Mouse (Mus musculus) urinary bladder, postnatal 25 days (tissue): ENCODE data around the gene Gstm5.
"Not testable (repeated sequence)": the region's sequence is repeated elsewhere in the genome, so short reads cannot be mapped to it uniquely, and the experiment has no call there.

Experiments
- DNase-seq: peaks from one replicate; pipeline ENCODE4 v3.0.0; 2022; ENCODE audit warnings: low spot score

The Gstm5 gene

GRCm38 (mm10) chr3:107895720-107896569 is at the start of gene Gstm5:
Gene Gstm5, plus strand, starts transcription at chr3:107895821.
- peak; percentile 70 for DNase-seq

GRCm38 (mm10) chr3:107846175-107846574 is 49.4 kb upstream of the Gstm5 start:
- DNase-seq, result no peak

DNA sequence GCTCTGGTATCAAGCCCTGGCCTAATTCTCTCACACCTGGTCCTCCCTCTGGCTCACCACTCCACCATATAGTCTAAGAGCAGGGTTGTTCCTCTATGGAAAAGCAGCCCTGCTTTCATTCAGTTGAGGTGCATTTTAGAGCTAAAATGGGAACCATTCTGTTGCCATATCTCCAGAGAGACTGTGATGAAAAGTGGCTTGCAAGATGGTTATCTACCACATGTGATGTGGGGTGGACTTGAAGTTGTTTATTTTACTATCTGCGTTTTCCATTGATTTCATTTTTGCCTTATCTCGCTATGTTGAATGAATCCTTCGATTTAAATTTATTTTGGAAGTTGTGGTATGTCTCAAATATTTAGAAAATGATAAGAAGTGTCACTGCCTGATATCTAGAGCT is 48.8 kb upstream of the Gstm5 start:
- DNase-seq, result no peak

DNA sequence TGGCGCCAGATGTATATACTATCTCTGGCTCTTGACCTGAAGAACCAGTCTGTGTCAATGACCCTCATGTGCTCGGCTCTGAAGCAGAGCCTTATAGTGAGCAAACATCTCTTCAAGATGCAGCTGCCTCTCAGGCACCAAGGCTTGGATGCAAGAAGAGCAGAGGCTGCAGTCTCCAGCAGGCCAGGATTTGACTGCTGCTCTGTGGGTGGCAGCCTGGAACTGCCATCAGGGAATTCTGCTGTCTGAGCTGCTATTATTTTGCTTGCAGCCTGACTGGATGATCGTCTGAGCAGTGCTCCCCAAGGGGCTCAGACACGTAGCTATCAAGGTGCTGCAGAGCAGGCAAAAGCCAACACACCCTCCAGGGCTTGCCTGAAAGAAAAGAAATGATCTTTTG is 47.5 kb upstream of the Gstm5 start:
- DNase-seq, result no peak

DNA sequence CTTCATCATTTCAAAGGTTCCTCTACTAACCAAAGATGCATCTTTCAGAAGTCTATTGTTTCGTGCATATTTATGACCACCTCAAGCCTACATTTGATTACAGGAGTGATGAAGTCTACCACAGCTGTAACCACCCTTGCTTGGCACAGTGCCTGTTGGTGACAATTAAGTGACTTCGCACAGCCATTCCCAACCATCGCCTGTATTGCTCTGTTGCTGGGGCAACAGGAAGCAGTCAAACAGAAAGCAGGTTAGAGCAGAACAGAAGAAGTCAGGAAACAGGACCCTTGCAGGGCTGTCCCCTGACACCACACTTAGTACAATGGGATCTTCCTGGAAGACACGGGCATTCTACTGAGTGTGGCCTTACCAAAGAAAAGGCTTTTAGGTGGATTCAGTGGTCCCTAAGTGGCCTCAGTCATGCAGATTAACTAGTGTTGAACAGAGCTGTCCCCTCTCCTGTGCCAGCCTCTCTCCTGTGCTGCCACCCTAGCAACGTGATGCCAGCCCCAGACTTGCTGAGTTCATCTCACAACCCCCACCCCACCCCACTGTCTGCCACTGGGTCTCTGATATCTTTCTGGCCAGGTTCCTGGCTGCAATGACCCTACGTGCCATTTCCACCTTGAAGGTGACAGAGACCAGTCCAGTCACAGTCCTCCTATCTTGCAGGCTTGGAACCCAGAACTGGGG is 46.5 kb upstream of the Gstm5 start:
- DNase-seq, result no peak

GRCm38 (mm10) chr3:107849693-107850031 is 46.0 kb upstream of the Gstm5 start:
- DNase-seq, result no peak

DNA sequence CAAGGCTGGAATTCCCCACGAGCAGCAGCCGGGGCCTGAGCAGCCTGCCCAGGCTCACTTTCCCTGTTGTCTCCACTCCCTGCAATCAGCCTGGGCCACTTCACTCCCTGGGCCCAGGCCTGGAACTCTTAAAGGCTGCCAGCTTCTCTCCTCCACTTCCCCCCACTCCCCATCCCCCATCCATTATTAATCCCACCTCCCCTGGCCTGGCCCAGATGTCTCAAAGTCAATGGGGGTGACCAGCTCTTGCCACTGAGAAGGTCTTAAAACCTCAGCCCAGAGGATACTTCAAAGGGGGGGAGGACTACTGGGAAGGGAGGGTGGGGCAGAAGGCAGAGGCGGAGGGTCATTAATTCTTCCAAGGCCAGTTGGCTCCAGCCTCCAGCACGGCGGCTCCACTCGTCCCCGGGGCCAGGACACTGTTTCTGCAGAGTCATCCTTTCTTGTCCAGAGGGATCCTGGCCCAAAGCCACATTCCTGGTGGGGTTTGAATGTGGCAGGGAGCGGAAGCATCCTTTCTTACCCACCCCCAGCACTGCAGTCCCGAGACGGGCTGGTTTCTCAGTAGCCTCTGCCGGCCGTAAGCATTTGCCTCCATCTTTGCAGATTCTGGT is 45.1 kb upstream of the Gstm5 start:
- DNase-seq, result no peak

DNA sequence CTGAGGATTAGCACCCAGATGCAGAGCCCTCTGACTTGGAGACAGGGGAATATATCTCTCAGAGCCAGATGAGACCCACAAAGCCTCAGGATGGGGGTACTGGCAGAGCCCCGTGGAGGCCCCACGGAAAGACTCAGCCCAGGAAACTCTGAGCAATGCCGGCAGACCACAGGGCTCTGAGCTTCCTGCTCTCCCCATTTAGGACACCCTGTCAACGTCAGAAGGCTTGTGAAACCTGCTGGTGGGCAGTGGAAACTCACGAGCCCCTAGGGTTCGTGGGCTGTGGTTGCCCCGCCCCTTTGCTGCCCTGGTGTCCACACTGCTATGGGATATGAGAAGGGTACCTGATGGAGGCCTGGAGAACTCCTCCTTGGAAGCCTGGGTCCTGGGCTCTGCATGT is 42.8 kb upstream of the Gstm5 start:
- DNase-seq, result no peak

GRCm38 (mm10) chr3:107853232-107854181 is 42.1 kb upstream of the Gstm5 start:
- DNase-seq, result no peak

DNA sequence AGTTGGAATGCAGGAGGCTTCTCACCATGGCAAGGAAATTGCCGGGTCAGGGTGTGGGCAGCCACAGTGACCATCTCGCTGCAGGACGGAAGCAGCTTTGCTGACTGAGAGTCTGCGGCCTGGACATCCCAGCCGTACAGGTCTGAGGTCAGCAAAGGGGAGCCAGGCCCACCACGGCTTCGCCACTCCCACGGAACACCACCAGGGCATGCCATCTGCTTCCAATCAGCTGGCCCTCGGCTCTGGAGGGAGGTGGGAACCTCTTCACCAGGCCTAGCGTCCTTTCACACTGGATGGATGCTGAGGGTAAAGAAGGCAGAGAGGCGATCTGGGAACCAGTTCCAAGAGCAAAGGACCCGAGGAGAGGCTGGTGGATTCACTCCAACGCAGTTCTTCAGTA is 40.3 kb upstream of the Gstm5 start:
- no peak for DNase-seq

DNA sequence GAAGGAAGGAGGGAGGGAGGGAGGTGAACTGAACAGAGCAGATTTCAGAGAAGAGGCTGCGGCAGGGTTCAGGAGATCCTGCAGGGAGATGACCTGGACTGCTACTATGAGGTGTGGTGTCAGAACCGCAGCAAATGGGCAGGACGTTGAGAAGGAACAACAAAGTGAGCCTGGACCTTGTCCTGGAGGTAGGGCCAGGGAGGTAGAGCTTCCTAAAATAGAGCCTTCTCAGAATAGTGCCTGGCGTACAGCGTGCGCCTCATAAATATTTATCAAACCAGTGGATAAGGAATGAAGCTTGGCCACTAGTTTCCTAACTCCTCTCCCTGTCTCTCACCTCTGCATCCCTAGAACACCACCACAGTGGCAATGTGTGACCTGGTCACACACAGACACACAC is 38.0 kb upstream of the Gstm5 start:
- DNase-seq, result no peak

DNA sequence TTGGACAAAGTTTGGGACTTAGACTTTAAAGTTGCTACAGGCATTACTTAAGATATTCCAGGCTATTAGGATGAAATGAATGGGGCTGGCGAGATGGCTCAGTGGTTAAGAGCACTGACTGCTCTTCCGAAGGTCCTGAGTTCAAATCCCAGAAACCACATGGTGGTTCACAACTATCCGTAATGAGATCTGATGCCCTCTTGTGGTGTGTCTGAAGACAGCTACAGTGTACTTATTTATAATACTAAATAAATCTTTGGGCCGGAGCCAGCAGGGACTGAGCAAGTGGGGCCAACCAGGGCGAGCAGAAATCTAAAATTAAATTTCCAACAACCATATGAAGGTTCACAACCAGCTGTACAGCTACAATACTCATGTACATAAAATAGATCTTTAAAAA is 34.1 kb upstream of the Gstm5 start:
- not testable (repeated sequence) for DNase-seq

DNA sequence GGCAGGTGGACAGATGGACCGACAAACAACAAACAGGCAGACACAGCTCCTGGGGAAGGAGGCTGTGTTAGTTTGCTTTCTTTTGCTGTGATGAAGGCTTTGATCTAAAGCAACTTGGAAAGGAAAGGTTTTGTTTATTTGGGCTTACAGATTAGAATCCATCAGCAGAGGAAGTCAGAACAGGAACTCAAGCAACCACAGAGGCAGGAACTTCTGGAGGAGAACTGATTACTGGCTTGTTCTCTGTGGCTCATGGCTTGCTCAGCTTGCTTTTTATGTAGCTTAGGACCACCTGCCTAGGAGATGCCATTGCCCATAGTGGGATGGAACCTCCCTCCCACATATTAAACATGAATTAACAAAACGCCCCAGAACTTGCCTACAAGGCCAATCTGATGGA is 33.1 kb upstream of the Gstm5 start:
- DNase-seq, result no peak

DNA sequence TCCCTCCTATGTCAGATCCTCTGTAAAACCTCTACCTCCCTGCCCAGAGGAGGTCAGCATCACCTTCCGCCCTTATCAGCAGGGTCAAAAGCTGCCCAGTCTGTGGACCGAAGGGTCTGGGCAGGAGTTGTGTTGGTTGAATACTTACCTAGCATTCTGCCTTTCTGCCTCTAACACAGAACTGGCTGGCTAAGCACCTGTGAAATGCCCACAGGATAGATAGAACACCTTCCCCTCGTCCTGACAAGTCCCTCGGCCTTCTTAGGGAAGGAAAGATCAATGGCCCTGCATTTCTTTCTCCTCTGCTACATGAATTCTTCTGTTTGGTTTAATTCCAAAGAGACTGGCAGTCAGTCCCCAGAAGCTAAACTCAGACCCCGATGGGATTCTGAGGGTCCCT is 32.1 kb upstream of the Gstm5 start:
- DNase-seq, result no peak

DNA sequence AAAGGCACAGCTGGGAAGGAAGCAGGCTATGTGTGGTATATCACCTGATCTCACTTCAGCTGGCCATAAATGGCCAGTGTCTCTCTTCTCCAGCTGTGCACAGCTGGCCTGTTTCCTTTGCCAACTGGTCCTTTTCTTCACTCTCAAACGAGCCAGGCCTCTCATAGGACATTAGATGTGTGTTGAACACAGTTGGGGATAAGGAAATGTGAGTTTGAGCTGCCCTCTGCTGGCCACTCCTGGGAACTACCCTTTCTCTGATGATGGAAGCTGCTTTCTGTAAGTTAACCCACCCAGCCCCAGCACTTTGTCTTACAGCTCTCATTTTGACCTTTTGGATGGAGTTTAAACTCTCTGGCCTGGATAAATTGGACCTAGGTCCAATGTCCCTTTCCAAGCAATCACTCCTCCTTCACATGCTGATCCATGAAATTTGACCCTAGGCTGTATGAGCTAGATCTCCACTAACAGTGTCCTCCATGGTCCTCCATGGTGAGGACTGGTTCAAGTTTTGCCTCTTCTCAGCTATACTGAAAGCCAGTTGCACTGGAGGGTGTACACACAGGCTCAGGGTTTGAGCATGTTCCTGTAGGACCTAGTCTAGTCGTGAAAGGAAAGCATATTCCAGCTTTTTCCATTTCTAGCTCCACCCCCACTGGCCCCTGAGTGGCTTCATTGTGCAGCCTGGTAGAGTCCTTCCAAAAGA is 31.6 kb upstream of the Gstm5 start:
- DNase-seq, result peak; percentile 80

GRCm38 (mm10) chr3:107865364-107866091 is 30.1 kb upstream of the Gstm5 start:
- no peak for DNase-seq

GRCm38 (mm10) chr3:107867086-107867485 is 28.5 kb upstream of the Gstm5 start:
- peak; percentile 75 for DNase-seq

DNA sequence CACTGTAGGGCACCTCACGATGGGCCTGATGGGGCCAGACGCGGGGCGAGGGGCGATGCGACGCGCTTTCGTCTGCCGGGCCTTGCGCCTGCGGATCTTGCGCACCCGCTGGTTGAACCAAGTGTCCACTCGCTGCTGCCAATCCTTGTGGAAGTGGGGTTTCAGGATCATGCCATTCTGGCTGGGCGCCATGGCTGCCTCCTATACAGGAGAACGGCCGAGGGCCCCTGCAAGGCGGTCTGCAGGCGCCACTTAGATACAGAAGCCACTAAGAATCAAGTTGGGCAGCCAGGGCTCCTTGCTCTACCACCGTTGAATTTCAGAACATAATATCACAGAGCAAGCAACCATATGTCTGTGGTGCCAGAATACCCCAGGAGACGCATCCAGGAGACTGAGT is 27.2 kb upstream of the Gstm5 start:
- DNase-seq, result no peak

DNA sequence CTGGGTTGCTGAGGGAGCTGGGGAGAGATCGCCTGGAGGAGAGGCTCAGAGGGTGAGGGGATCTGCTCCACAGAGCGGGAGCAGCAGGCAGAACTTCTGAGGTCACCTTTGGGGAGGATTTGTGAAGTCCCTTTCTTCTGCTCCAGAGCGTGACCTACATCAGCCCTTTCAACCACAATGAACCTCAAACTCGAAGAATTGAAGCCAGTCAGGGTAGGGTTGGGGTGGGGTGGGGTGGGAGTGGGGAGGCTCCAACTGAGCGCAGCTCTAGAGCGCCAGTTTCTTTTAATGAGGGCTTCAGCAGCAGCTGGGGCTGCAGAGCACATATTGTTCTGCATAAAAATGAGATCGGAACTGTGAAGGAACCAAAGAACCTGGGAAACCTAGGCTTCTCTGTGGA is 26.5 kb upstream of the Gstm5 start:
- DNase-seq, result no peak

DNA sequence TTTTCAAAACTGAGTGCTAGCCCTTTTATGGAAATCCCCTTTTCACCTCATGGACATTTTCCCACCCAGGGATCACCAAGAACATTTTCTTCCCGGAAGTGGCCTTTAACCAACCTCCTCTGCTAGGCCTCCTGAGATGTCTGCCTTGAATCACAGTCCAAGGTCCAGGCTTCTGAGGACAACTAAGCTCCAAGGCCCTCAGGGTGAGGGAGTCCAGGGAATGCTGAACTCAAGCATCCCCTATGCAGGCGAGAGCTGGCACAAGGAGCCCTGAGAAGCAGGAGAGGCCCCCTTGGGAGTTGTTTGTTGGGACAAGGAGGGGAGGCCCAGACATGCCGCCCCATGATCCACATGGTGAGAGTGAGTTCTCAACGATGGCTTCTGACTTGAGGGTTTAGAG is 25.7 kb upstream of the Gstm5 start:
- no peak for DNase-seq
